Comparison of ENCODE assay signal across 15 mouse cellular contexts in genomic region chr14:12592472-12593075, GRCm38 (mm10).
DNase-seq lines count a peak whose midpoint lies in the region; ATAC-seq lines count a peak whose summit lies in the region.
"Had no signal": no experiment of that assay in that cellular context is flagged by ENCODE, and none has a peak within 500 bp of the region (broad histone marks: within the 10 kb centered on the region; RNA-seq: fewer than 3 reads in every experiment).

No protein-coding gene starts in this region.

- H3K36me3 ChIP-seq in hindbrain, embryonic 13.5 days = peaks cover 14% of the 10 kb centered on the region; the same call in 1 of the 2 replicates
- H3K36me3 ChIP-seq in hindbrain, embryonic 10.5 days = no peaks in the 10 kb centered on the region
- H3K36me3 ChIP-seq: G1E had no signal

- no peak overlapping the region for H3K4me2 ChIP-seq in hindbrain, embryonic 13.5 days
- H3K4me2 ChIP-seq: lung, embryonic 14.5 days had no signal

- no peak for DNase-seq in hindbrain, embryonic 10.5 days (ENCODE audit: low spot score)
- peak; percentile 43 for DNase-seq in Muller cell, postnatal 12 days (ENCODE audit: inconsistent ontology term)
- peak; percentile 59 for DNase-seq in cerebellum, adult 11 months
- peak; percentile 63 to 73 for DNase-seq in cerebellum, postnatal 36 days
- DNase-seq in embryo, embryonic 11 days = no peak
- DNase-seq in embryo, embryonic 10 days (ENCODE audit: low spot score) = no peak
- DNase-seq in thymus, postnatal 14 days = no peak
- DNase-seq: adrenal gland, postnatal 36 days; heart, adult 18-20 months; kidney, postnatal 25 days; liver; lung, embryonic 14.5 days had no signal

- no peak overlapping the region for H3K4me3 ChIP-seq in hindbrain, embryonic 13.5 days
- H3K4me3 ChIP-seq in hindbrain, embryonic 10.5 days = no peak overlapping the region

- no peak overlapping the region for H3K9ac ChIP-seq in hindbrain, embryonic 13.5 days
- H3K9ac ChIP-seq: lung, embryonic 14.5 days had no signal

- 72% methylated on average over 5 of the region's 5 CpGs for WGBS in hindbrain, embryonic 13.5 days
- WGBS in hindbrain, embryonic 10.5 days = 83% methylated on average over 5 of the region's 5 CpGs

- H3K27me3 ChIP-seq in hindbrain, embryonic 13.5 days = no peaks in the 10 kb centered on the region
- no peaks in the 10 kb centered on the region for H3K27me3 ChIP-seq in hindbrain, embryonic 10.5 days (ENCODE audit: insufficient read depth, poor library complexity, severe bottlenecking)

- no peaks in the 10 kb centered on the region for H3K9me3 ChIP-seq in hindbrain, embryonic 13.5 days
- no peaks in the 10 kb centered on the region for H3K9me3 ChIP-seq in hindbrain, embryonic 10.5 days
- H3K9me3 ChIP-seq: G1E had no signal

- H3K27ac ChIP-seq in hindbrain, embryonic 13.5 days = peak overlapping the region; percentile 31; the same call in 1 of the 2 replicates
- H3K27ac ChIP-seq in hindbrain, embryonic 10.5 days = no peak overlapping the region

- peak; percentile 58; the same call in 1 of the 2 replicates for ATAC-seq in hindbrain, embryonic 13.5 days (ENCODE audit: low FRiP score)
- ATAC-seq: intestine, embryonic 16.5 days had no signal

- peaks cover 6% of the 10 kb centered on the region; the same call in 1 of the 2 replicates for H3K4me1 ChIP-seq in hindbrain, embryonic 13.5 days (replicated peaks)
- no peaks in the 10 kb centered on the region for H3K4me1 ChIP-seq in hindbrain, embryonic 10.5 days (replicated peaks)

Comparison
In these comparisons a context has a peak if more than half of its experiments do, and no peak if none do; other contexts are left out.
1. DNase-seq: peak in Muller cell, postnatal 12 days (single experiment), cerebellum, adult 11 months (single experiment) and cerebellum, postnatal 36 days (2 of 2); none in hindbrain, embryonic 10.5 days (single experiment), embryo, embryonic 11 days (single experiment), embryo, embryonic 10 days (single experiment) and thymus, postnatal 14 days (single experiment).